Mouse (Mus musculus): Measurements from ENCODE around the gene Fancc.

Fancc gene

DNA sequence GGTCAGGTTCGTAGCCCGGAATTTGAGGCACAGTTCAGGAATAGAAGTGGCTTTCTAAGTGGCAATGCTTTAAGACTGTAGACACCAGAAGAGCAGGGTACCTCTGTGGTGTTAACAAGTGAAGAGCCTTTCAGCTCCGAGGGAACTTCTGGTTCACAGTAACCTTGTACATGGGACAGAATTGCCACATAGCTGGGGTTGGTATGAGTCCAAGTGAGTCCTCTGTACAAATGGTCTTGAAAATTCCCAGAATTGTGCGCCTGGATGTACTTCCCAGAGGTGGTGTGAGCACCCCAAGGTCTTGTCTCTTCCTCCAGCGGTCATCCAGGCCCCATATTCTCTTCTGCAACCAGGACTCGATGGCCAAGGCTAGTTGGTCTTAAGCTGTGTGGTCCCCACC, 206.1 kb downstream of the Fancc start:
- DNase-seq (ENCODE audit: extremely low spot score): no peak

DNA sequence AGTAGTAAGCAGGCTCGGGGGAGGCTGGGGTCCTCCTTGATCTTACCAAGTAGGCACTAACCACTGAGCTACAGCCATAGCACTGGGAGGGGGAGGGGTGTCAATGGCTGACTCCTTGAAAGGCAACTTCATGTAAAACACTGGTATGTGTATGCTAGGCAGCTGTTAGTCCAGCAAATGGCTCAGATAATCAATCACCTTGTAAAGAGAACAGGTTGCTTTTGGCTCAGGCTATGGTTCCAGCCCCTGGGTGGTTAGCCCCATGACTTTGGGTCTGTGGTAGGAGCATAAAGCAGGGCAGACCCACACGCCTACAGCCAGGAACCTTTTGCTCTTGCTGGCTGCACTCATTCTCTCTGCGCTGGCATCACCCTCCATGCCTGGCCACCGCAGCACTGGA, 207.0 kb downstream of the Fancc start:
- no peak for DNase-seq (ENCODE audit: extremely low spot score)

DNA sequence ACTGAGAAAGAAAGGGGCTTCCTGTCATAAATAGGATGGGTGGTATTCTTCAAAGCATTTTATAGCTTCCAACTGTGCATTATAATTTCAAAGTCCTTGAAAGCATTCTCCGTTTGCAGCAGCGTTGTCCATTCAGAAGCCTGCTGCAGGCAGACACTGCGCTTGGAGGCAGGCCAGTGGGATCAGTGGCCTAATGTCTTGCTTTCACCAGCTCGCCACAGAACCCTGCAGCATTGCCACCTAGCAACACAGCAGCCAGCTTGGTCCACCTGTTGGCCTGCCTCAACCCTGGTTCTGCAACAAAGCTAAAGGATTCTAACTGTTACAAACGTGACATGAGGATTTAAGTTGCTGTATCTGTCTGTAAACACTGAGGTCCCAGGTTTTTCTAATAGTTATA, 207.4 kb downstream of the Fancc start:
- DNase-seq (ENCODE audit: extremely low spot score): no peak

DNA sequence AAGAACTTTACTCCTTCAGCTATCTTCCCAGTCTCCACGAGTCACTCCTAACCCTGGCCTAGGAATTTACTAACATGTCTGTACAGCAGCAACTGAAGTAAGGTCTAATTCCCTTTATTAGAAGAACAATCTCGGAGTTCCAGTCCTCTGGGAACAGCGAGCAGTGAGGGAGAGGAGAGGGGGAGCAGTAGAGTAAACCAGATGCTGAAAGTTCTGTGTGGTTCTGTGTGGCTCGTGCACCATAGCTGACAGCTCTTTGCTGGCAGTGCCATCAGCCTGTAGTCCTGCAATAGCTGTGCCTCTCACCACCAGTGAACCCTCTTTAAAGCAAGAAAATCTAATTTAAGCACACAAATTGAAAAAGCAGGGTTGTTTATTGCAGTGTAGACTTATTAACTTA, 207.9 kb downstream of the Fancc start:
- DNase-seq (ENCODE audit: extremely low spot score): no peak

DNA sequence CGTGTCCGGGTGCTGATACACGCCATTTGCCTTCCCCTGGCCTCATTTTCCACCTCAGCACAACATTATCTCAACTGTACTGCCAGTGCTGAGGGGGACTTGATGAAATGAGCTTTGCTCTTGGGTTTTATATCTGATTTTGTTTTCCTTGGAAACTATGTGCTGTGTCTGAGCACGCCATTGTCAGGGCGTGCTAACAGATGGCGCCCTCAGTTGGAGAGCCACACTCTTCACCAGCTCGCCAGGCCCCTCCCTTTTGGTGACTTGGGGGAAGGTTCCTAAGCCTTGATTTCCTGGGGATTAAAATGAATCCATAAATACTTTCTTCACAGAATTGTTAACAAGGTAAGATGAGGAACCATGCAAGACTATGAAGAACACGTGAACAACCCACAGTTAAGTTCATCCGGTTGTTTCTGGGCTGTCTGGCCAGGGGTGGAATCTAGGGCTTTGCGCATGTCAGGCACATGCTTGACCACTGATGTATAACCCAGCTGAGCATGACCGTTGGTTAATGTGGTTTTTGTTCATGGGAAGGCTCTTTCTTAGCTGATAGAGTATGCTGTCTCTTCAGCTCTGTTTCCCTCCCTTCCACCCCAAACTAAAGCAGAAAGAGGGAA, 210.5 kb downstream of the Fancc start:
- no peak for DNase-seq (ENCODE audit: extremely low spot score)

DNA sequence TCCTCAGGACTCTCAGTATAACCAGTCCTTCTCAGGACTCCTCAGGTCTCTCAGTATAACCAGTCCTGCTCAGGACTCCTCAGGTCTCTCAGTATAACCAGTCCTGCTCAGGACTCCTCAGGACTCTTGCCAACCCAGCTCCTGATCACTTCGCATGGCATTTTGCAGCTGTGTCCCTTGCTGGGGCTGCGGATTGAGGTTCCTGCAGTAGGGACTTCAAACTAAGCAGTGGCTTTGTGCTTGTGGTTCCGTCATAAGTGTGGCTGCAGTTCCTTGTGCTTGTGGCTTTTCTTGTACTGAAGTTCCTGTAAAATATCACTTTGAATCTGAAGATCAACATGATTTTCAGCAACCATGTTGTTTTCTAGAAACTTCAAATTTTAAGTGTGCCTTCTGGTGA, 212.3 kb downstream of the Fancc start:
- no peak for DNase-seq (ENCODE audit: extremely low spot score)

DNA sequence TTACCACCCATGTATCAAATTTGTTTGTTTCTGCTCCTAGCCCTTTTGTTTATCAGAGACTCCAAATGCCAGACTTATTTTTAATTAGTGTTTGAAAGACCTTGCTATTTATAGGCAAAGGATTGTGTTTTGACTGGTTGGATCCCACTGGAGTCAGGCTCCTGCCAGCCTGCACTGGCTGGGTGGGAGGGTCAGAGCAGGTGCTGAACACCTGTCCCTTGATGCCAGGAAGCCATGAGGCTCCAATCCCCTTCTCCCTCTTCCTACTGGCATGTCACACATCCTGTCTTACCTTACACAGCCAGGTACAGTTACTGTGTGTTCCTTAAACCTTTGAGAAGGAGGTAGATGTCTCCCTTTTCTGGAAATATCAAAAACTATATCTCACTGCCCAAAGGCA, 213.8 kb downstream of the Fancc start:
- no peak for DNase-seq (ENCODE audit: extremely low spot score)

DNA sequence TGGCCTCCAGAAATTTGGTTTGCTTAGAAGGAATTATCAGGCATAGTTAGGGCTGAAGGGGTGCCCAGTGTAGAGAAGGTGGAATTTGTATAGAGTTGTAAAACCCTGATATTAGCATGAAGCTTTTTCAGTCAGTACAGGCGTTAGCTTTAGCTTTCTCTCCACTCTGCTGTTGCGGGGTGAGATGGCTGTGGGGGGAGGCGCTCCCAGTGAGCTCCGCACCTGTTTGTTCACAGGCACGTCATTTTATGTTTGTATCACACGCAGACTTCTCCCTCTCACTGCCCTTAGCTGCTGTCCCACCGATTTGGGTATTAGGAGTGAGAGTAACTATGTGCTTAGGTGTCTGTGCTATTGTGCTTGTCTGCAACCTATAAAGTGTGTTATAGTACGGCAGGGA, 215.9 kb downstream of the Fancc start:
- DNase-seq (ENCODE audit: extremely low spot score): no peak

DNA sequence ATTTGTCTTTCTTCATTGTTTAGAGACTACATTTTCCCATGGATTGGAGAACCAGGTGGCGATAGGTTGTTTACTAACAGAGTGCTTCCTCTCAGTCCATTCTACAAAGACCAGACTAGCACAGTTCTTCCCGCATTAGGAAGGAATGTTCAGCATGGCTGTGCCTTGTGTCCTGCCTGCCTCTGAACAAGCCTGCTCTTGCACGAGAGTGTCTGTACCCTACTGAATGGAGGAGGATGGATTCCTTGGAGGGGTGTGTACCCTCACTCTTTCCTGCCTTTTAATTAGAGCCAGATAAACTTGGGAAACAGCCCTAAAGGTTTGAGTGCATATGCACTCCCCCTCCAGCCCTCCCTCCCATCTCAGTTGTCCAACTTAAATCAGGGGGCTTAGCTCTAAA, 216.7 kb downstream of the Fancc start:
- DNase-seq (ENCODE audit: extremely low spot score): no peak

DNA sequence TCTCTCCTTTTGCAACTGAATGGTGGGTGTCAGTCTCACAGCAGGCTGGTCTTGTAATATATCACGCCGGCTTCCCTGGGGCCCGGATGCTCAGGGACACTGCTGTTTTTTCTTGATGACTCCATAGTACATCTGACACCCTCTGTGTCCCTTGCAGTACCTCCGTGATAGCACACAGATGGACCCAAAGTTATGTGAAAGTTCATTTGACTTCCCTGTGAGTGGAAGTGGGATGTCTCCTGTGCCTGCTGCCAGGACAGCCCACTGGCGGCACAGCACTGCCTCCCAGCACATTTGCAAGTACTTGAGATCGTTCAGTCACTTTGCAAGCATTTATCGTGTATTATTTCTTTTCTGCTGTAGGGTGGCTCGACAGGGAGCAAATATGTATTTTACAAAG, 217.3 kb downstream of the Fancc start:
- DNase-seq (ENCODE audit: extremely low spot score): no peak

DNA sequence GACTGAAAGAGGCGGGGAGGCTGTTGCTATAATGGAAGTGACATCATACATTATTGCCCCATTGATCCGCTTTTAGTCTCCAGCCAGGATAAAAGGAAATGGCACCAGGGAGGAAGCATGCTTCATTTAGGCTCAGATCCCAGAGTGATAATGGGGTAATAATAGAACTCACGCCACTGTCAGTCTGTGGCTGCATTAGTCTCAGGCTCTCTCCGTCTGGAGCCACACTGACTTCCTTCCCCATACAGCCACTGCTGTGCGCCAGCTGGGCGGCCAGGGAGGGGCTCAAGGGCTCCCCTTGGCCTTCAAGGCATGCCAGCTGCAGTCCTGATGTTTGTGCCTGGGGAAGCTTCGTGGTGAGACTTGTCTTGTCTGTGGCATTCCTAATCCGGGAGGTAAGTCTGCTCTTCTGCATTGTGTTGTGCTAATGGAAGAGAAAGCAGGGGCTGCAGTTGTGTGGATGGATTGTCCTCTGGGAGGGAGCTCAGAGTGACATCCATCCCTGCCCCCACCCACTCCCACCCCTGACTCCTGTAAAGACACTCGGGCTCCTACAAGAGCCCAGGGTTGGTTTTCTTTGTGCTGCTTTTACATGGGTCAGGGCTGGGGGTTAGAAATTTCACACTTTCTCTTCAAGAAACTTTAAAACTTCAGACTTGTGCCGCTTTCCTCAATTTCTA, 218.1 kb downstream of the Fancc start:
- peak; percentile 67 for DNase-seq (ENCODE audit: extremely low spot score)

DNA sequence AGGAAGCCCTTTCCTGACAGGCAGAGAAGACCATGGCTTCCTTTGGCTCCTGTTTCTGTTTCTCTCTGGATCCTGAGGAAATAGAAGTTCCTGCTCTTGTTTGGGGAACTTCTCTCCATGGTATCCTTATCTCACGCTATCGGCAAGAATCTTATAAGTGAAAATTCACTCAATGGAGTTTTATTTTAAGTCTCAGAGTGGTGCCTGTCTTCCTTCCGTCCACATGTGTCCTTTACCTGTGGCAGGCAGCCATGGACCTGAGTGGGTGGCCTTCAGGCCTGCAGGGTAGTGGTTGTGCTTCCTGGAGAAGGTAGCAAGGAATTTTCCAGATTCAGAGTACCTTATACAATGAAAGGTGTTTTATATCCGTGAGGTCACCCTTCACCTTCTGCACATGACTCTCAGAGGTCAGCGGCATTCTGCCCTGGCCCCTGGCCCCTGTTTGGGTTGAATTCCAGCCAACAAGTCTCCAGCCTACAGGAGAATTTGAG, 218.9 kb downstream of the Fancc start:
- DNase-seq (ENCODE audit: extremely low spot score): no peak

DNA sequence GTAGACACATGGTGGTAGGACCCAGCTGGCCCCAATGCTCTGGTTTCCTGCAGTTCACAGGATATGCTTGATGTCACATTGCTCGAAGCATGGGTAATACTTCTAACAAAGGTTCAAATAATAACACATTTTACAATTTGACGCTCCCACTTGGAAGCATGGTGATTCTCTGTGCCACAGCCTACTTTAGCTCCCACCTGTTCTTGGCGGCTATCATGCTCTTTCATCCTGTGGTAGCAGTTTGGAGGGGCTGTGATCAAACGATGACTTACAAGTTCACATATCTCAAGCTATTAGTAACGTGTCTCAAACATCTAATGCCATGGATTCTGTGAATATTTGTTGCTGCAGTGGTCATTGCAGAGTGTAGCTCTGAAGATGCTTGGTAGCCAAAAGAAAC, 219.8 kb downstream of the Fancc start:
- DNase-seq (ENCODE audit: extremely low spot score): no peak

DNA sequence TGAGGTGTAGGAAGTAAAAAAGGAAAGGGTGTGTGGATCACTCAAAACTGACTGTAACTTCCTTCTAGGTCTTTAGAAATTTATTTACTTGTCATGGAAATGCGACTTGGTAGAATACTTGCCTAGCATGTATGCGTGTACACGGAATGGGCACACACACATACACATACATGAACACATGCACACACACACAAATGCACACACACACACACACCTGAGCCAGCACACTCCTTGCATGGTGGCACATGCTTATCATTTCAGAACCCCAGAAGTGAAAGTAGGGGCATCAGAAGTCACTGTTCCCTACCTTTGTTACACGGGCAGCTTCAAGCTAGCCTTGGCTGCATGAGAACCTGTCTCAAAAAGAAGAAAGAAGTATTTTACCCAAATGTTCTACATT, 220.7 kb downstream of the Fancc start:
- no peak for DNase-seq (ENCODE audit: extremely low spot score)

DNA sequence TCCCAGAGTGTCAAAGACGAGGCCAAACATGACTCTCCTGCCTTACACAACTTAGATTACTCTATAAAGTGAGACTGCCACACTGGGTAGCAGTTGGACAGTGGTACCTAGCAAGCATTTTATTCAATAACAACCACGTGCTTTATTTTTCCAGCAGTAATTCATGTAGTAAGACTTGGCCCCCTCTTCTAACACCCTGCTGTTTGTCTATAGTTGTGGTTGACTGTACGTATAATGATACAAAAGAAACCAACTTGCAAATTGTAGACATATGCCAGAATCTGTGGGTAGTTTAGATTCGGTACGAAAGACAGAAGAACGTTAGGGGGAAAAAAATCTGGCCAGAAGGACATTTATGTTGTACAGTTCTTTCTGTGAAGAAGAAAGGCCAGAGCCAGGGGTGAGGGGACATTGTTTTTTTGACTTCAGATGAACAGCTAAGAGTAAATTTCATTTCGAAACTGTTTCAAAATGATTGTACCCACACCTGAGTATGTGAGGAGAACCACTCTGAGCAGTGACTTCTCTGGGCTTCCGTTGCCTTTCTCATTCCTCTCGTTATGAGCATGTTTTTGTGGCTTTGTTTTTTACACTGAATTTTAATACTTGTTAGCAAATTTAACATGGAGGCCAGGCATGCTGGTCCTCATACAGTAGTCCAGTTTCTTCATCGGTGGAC, 222.5 kb downstream of the Fancc start:
- DNase-seq (ENCODE audit: extremely low spot score): no peak

DNA sequence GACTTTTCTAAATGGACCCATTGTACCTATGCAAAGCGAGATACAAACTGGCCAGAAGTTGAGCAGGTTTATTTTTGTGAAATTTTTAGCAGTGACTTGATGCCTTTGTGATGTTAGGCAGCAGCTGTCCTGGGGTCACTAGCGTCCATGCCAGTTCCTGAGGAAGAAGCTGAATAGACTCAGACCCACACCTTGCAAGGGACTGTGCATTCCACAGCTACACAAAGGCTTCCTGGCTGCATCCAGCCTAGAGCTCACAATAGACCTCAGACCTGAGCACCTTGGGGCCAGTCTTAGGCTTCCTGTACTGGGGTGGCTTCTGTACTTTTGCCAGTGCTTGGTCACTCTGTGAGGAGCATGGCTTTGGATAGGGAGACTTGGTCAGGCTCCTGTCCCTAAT, 223.2 kb downstream of the Fancc start:
- peak; percentile 18 for DNase-seq (ENCODE audit: extremely low spot score)

DNA sequence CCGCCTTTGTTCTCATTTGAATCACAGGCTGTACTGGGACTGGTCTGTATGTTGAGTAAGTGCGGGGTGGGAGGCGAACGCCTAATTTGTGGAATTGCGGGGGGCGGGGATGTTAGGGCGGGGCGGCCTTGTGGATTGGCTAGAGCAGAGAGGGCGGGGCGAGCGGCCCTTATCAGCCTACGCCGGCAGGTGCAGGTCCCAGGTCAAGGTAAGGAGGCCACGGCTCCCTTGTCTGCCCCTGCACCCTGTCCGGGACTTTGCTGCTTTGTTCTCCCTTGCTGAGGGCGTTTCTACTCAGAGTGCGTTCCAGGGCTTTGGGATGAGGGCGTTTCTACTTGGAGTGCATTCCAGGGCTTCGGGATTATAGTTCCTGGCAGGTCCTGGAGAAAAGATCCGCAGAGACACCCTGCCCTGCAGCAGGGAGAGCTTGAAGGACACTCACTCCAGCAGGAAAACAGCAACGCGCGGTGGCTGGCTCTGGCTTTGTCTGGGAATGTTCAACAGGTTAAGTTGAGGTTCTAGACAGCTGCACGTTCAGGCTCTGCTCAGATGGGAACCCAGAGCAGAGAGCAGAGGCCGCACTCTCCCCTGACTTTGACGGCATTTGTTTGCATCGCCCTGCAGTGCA, 224.4 kb downstream of the Fancc start:
- peak; percentile 82 for DNase-seq (ENCODE audit: extremely low spot score)

DNA sequence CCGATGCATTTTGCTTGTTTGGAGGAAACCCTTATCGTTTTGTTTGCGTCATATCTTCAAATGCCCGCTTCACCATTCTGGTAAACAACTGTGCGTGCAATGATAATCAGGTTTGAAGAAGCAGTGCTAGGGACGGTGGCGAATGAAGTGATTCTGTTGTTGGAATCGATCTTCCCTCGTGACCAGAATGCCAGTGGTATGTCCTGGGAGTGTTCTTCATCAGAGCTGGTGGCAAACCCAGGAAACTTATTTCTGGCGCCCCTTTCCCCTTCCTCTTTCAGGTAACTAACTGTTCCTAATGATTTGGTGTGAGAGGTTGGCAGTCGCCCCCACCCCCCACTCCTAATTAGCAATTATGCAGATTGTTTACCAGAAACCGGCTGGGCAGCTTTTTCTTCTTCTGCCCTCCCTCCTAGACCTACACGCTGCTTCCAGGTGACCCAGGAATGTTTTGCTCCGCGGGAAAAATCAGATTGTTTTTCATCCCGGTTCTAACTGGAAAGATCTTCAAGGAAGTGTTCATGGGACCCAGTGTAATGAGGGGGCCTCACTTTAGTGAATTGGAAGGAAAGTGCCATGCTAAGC, 225.0 kb downstream of the Fancc start:
- DNase-seq (ENCODE audit: extremely low spot score): no peak

DNA sequence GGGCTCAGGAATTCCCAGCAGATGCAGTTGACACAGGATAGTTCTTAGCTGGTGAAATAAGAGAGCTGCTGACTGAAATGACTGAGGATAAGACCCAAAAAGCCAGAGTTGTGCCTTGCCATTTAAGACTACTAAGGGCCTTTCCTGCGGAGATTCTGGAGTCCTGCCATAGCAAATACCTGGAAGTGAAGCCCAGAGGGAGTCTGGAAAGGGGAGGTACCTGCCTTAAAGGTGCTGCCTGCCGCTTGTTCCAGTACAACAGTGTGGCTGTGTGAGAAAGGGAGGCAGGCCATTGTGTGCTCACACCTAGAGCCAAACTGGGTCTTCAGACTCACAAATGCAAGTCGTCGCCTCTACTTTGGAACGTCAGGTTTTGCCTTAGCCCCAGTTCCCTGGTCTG, 226.9 kb downstream of the Fancc start:
- peak; percentile 9 for DNase-seq (ENCODE audit: extremely low spot score)

DNA sequence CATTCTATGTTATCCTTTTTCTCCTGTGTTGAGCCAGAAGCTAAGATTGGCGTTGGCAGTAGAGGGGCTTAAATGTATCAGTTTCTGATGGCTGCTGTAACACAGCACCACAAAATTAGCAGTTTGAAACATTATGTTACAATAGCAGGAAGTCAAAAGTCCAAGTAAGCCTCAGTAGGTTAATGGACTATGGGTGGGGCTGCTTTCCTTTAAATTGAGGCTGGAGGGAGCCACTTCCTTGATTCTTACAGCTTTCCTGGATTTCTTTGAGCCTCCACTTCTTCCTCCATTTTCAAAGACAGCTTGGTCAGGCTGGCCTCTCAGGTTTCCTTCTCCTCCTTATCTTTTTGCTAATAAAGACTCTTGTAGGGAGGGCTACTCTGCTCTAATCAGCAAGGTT, 228.3 kb downstream of the Fancc start:
- DNase-seq (ENCODE audit: extremely low spot score): no peak

DNA sequence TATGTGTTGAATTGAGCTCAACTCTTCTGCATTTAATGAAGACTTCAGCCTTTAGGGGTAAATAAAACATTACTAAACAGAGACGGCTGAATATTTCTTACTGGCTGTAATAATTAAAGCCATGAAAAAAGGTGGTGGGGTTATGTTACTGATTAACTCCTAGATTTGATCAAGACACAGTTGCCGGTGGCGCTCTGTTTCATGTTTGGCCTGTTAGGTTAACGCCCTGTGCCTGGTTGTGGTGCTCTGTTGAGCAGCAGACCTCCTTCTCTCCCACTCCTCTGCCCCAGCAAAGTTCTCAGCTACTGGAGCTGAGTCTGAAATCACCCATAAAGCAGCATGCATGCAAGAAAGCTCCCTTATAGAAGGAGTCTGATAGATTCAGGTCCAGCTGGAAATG, 228.7 kb downstream of the Fancc start:
- DNase-seq (ENCODE audit: extremely low spot score): no peak

DNA sequence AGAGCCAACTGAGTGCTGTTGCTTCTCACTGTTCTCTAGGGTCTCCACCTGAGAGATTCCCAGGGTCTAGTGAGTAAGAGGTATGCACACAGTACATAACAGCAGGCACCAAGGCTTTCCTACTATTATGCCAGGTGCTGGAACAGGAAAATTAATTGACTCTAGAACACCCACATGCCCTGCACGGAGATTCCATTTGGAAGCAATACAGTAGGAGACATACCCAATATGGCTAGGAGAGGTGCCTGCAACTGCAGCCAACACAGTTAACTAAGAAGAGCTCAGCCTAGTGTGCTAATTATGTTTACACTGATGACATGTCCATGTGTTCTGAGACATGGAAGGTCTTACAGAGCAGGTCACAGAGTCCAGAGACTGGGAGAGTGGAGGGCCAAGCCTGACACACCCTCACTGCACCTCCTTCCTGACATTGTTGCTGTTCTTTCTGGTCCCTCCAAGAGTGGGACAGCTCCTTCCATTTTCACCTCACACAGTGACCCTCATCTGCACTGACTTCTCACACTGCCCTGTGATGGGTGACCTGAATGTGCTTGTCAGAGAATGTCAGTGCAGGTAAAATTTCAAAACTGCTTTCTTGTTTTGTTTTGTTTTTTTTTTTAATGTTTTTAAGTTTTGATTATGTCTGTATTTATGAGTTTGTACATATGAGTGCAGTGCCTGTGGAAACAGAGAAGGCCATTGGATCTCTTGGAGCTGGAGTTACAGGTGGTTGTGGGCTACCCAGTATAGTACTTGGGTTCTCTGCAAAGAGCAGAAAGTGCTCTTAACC, 234.7 kb downstream of the Fancc start:
- no peak for DNase-seq (ENCODE audit: extremely low spot score)

Data from embryo, embryonic 9.5 days (tissue).